Mouse (Mus musculus): ENCODE results near the gene Mfsd12. TPM values are rescaled to one million over a fixed set of nuclear protein-coding genes. Genes with fewer than 3 reads are reported as not detected.

Mfsd12 gene
- total RNA-seq, 1 experiment from 2014 or later = 15.2 TPM

DNA sequence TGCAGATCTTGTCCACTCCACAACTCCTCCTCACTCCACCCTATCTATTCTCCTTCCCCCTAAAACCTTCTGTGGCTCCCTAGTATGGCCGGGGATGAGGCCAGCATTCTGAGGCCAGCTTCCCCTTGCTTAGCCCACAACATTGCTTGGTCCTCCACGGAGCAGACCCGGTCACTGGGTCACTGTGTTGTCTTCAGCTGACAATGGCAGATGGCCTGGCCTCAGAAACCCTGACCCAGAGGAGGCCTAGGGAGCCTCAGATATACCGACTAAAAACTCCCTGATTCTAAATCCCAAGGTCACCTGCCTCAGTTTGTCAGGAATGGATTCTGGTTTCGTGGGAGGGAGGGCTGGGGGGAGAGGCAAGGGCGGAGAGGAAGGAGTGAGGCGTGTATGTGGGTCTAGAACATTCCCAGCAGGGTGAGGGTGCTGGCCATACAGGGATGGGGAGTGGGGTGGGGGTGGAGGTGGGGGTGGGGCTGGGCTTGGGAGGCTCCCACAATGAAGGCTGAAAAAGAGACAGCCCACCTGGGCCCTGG, 45.0 kb downstream of the Mfsd12 start:
- no peak for DNase-seq

DNA sequence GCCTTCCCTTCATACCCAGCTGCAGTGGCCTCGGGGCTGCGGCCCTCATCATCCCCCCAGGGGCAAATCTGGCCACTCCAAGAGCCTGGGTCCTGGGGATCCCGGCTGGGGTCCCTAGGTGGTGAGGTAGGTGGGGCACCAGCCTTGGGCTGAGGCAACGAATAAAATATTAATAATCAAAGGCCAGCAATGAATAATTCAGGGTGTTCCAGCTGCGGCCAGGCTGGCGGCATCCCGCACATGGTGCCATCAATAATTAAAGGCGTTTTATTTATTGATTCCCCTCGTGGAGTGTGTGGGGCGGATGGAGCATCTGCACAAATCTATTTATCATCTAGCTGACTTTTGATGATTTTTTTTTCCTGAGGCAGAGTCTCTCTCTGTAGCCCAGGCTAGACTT, 46.2 kb downstream of the Mfsd12 start:
- DNase-seq = no peak

DNA sequence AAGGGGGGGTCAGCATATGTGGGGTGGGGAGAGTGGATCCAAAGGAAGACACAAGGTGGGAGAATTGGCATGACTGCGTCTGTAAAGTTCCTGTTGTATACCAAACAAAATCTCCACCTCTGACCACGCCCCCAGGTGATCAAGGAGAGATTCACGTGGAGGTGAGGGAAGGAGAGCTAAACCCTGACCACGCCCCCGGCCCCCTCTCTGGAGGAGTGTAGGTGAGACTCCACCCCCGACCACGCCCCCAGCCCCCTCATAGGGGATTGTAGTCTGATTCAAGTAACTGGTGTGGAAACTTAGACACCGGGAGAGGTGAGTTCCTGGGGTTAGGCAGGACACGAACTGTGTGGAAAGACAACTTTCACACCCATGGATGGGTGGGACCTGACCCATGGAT, 46.8 kb downstream of the Mfsd12 start:
- DNase-seq = no peak

DNA sequence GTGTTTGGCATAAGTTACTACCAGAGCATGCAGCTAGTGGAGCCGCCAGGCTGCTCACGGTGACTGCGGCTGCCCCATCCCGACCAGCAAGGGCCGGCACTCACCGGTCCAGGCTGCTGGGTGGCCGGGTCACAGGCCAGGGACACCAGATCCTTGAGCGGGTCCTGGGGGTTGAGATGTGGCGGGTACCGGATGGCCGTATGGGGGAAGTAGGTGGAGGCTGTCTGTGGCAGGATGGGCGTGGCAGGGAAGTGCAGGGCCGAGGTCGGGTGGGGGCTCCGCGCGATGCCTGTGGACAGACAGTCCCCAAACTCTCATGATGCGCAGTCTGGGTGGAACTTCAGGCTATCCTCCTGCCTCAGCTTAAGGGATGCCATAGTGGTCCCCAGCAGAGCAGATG, 47.4 kb downstream of the Mfsd12 start:
- DNase-seq = no peak

DNA sequence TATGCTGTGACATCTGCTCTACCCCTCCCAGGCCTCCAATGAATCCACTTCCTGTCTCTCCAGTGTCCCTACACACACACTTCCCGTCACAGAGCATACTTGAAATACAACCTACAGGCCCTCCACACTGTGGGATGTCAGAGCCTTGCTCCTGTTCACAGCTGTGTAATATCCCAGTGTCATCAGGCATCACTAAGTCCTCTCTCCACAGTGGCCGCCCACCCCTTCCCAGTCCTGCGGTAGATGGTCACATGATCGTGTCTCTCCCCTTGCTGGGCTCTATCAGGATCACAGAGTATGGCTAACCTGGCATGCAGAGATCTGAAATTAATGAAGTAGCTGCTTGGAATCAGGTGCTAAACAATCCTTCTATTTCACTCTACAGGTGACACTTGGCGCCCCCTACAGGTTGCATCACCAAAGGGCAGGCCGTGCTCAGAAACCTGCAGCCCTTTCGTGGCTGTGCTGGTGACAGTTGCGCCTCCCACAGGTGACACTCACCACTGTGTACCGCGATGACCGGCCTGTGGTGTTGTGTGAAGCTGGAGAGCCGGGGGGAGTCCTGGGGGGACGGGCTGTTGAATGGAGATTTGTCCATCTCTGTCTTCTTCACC, 48.4 kb downstream of the Mfsd12 start:
- DNase-seq = peak; percentile 80

DNA sequence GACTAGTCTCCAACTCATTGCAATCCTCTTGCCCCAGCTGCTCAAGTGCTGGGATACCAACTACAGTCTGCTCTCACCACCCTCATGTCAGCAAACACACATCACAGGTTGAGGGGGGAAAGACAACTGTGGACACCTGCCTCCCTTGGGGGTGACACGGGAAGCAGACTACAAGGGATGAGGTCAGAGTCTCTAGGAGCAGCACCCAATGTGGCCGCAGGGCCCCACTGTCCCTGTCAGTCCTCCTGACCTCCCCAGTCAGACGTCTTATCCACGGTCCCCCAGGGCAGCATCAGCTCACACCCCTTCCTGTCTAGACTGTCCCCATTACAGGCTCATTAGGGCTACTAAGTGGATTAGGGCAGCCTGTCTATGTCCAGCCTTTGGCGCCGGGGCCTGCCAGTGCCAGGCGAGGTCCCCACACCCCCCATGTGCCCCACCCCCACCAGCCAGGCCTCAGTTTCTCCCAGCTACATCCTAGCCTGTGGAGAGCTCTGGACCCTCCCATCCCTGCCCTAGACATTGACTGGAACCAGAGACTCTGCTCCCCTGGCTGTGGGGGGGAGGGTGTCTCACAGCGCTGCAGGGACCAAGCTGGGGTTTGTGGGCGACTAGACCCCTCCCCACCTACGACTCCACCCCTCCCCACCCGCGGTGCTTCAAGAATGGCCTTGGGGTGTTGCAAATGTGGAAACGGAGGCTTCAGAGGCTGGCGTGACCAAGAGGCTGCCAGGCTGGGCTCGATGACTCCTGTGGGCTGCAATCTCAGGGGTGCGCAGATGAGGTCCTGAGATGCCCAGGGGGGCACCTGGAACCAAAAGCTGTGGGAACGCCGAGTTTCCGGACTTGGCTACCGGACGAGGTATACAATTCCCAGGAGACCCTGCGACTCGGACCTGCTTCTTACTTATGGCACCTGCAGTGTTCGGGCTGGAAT, 49.5 kb downstream of the Mfsd12 start:
- DNase-seq = no peak

DNA sequence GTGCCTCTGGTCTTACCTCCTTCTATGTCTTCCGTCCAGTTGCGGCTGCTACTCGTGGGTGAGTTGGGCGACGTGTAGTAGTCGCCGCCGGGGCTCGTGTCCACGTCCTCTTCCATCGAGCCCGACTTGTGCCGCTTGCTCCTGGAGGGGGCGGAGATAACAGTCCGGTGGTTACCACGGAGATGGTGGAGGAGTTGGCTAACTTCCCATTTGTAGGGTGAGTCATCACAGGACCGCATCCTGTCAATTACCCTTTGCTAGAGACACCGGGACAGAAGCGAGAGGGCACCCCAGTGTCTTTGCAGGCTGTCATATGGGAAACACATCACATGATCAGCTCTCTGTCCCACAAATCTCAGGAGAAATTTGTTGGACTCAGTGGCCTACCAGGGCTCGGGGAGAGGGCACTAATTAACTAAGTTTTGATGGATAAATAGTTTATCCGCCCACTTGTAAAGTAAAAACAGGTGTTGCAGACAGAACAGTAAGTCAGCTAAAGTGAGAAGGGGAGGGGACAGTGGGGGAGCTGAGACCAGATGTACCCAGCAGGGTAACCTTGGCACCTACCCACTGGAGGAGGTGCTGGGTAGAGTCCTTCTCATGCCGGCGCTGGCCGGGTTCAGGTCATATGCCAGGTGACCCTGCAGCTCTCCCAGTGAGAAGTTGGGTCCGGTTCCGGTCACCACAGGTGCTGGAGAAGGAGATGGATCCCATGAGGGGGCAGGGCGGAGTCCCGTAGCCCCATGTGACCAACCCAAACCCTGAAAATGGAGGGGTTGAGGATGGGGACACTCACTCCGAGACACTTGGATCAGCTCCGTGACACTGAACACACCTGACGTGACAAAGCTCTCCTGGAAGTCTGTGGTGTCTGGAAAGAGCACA, 50.5 kb downstream of the Mfsd12 start:
- DNase-seq = peak; percentile 94

DNA sequence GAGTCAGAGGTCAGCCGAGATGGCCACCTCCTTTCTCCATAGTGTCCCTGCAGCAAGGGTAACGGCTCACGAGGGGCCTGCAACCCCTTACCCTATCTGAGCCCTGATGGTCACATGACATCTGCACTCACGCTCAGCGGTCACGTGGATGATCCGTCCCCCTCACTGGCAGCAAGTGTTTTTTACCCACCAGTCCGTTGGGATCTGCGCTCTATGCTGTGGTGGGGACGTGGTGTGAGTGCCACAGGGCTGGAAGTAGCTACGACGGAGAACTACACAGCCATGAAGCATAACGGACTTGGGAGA, 51.1 kb downstream of the Mfsd12 start:
- DNase-seq = no peak

DNA sequence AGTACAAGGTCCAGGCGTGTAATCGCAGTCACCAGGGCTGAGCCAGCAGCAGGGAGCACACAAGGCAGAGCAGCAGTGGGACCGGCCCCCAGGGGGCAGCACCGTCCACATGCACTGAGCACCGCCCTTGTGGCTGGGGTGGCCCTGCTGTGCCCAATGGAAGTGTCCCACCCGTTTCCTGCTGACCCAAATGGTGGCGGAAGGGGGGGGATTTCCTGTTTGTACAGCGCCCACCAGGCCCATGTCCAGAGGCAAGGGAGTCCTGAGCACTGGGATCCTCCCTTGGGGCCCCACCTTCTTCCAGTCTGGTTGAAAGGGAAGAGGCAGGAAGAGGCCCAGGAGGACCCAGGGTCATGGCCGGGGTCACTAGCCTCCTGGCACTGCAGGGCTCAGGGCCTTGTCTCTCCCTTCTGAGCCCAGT, 51.6 kb downstream of the Mfsd12 start:
- peak; percentile 93 for DNase-seq

DNA sequence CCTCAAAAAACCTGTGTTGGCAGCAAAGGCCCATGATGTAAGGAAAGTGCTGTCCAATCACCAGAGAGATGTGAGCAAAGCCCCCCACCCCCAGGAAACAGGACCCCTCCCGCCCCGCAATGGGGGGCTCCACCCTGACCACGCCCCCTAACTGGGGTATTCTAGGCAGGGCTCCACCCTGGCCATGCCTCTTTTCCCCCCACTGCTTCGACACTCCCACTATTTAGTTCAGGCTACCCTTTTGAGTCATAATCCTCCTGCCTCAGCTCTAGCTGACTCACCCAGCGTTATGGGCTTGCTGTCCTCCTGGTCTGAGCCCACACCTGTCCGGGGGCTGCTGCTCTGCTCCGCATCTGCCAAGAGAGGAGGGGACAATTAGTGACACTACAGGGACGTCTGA, 52.0 kb downstream of the Mfsd12 start:
- no peak for DNase-seq

DNA sequence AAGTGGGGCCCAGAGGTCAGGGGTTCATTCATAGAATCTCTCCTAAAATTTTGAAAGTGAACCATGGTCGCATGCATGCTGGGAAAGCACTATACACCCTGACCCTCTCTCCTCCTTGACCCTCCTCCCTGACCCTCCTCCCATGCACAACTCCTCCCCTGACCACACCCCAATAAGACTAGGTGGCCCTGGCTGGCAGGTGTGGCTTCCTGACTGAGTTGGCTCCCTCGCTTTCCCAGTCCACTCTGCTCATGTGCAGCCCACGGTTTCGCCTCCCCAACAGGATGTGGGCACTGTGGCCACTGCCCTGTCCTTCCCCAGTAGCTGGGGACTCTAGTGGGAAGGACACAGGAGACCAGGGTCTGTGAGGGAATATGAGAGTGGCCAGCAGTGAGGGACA, 53.1 kb downstream of the Mfsd12 start:
- no peak for DNase-seq

DNA sequence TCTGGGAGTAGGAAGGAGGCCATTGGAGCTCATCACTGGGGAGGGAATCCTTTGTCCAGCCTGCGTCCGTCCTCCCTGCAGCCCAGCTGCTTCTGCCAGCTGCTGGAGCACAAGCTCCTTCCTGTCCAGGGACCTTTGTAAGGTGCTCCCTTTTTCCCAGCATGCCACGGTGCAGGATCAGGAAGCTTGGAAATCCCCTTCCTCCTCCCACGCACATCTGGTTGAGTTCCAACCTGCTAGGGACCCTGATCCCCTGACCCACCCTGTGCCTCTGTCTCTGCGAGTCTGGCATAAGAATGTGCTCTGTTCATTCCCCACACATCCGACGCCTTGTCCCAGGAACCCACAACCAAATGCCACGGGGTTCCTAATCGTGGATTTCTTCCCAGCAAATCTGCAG, 53.7 kb downstream of the Mfsd12 start:
- peak; percentile 64 for DNase-seq

DNA sequence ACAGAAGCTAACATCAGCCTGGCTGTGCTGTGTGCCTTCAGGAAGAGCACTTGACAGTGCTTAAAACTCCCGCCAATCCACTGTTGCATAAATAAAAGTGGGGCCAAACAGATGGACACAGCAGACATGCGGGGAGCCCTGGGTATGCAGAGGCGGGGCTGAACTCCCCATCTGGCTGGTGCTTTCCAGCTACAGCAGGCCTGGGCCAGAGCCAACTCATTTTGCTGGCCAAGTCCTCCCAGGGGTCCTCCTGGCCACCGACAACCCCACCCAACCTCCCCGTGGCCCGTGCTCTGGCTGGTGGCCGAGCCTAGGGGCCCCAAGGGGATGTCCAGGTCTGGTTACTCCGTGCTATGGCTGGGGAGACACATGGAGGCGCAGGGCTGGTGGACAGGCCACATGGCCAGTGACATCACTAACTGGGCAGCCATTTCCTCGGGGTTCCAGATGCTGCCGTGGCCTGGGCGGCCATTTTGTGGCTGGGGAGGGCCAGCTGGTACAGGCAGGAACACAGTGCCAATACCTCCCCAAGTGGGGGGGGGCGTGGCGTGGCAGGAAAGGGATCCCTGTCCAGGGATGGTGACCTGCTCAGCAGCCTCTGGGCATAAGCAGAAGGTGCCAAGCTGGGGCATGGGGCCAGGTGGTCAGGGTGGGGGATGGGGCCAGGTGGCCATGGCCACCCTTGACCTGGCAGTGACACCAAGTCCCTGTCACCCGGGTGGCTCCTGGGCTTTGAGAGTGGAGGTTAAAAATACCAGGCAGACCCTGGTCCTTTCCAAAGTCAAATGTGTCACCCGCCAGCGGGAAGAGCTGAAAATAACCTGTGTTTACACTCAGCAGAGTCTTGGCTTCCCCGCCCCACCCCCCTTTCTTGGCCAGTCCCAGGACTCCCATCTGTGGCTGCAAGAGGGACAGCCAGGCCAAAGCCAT, 54.4 kb downstream of the Mfsd12 start:
- DNase-seq = peak; percentile 91

DNA sequence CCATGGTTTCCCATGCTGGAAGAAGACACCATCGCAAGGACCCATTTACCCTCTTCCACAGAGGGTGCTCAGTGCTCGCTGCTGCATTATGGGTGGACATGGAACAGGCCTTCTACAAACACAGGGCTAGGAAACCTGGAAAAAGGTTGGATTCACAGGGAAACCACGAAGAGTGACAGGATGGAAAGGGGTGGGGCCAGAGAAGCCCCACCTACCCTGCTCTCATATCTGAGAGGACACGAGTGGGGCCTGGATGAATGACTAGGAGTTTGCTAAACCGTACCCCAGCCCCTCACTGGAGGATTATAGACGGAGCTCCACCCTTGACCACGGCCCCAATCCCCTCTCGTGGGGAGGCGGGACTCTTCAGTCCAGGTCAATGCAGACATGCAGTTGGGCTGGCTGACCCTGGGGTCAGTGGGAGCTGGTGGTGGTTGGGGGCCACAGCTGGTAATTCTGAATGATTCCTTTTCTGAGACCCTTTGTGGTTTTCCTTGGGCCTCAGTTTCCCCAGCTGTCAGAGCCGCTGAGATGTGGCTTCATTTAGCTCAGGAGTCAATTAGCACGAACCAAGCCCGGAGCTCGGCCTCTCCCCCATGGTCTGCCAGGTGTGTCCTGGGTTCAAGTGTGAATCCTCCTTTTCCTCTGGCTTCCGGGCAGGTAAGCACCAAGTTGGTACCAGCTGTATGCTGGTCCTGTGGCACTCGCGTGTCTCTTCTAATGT, 55.5 kb downstream of the Mfsd12 start:
- DNase-seq = no peak

DNA sequence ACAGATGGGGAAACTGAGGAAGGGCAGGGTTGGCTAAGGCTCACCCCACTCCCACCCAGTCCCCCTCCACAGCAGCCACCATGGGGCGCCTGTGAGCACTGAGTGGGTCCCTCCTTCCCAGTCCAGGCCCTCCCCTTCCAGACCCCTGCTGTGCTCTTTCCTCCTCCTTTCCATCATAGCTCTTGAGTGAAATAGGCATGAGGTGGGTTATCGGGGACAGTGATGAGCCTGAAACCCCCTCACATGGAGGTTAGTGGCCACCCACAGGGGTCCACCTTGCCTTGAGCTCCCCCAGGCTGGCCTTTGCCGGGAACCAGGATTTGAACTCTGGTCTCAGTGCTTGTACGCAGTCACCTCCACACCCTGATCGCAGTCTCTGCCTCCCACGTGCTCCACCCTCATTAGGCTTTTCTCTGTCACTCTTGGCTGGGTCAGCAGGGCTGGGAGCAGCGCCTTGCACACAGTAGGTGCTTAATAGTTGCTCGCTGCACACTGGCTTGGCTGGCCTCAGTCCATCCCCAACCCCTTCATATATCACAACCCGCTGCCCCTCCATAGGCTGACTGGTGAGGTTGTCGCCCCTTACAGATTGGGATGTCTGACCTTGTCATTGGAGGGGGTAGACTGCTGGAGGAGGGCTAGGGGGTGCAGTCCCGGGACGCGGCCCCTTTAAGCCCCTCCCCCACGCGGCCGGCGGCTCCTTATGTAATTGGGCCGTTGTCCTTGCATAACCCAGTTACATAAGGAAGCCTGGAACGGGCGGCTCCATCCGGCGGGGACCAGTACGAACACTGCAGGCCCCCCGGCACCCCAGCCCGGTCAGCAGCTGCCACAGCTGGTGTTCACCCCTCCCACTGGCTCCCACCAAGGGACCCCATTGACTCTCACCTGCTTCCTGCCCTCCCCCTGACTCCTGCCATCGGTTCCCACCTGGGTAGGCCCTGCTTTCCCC, 56.3 kb downstream of the Mfsd12 start:
- peak; percentile 93 for DNase-seq

DNA sequence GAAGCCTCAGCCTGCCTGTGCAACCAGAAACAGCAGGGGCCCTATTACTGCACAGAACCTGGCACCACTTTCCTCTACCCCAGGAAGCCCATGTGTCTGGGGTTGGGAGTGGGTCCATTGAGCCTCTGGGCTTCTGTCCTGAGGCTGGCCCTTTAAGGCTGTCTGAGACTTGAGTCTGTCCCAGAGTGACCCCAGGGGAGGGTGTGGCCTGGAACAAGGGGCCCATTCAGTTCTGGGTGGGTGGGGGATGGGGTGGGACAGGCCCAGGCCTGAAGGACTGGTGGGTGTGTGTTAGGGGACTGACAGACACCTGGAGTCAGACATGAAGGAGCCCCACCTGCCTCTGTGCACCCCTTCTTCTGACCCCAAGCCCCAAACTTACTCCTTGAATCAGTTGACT, 57.4 kb downstream of the Mfsd12 start:
- no peak for DNase-seq

DNA sequence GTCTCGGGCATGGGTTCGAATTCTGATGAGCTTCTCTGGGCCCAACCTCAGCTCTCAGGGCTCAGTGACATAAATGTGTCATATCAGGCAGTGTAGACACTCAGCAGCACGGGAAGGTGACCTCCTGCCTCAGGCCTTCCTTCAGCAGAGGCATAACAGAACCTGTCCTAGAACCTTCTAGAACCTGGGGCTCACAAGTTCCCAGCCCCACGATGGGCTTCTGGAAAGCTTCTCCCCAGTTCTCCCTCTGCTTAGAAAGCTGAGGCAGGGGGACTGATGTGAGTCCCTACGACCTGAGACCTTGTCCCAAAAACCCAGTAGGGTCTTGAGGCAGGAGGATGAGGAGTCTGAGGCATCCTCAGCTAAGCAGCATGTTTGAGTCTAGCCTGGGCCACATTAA, 57.9 kb downstream of the Mfsd12 start:
- no peak for DNase-seq

Data from adrenal gland, postnatal 14 days (tissue).